In genomic region chr7:127711456-127711855, GRCm38 (mm10) we compare ENCODE assay signal across 13 mouse cellular contexts. TPM values are rescaled to one million over a fixed set of nuclear protein-coding genes. Genes with fewer than 3 reads are reported as not detected.
DNase-seq lines count a peak whose midpoint lies in the region; ATAC-seq lines count a peak whose summit lies in the region.
"Had no signal": no experiment of that assay in that cellular context is flagged by ENCODE, and none has a peak within 500 bp of the region (broad histone marks: within the 10 kb centered on the region; RNA-seq: fewer than 3 reads in every experiment).

No protein-coding gene starts in this region.

- H3K9ac ChIP-seq in intestine, embryonic 14.5 days (ENCODE audit: low read length): no peak overlapping the region
- no peak overlapping the region for H3K9ac ChIP-seq in intestine, embryonic 16.5 days (ENCODE audit: low read depth, low read length)

- H3K4me1 ChIP-seq in intestine, embryonic 14.5 days (replicated peaks; ENCODE audit: control insufficient read depth, insufficient read depth, low read length): peaks cover 33% of the 10 kb centered on the region
- peaks cover 36% of the 10 kb centered on the region for H3K4me1 ChIP-seq in intestine, embryonic 16.5 days (ENCODE audit: control insufficient read depth, insufficient read depth, low read length)
- H3K4me1 ChIP-seq in limb, embryonic 10.5 days: peaks cover 56% of the 10 kb centered on the region

- 61% methylated on average over 3 of the region's 3 CpGs for WGBS in intestine, embryonic 14.5 days
- WGBS in intestine, embryonic 16.5 days: 69% methylated on average over 3 of the region's 3 CpGs
- WGBS in limb, embryonic 10.5 days: 69% methylated on average over 3 of the region's 3 CpGs

- no peak overlapping the region for H3K4me3 ChIP-seq in intestine, embryonic 14.5 days (ENCODE audit: low read depth, low read length)
- no peak overlapping the region for H3K4me3 ChIP-seq in intestine, embryonic 16.5 days (ENCODE audit: low read length)
- peak overlapping the region; percentile 56 for H3K4me3 ChIP-seq in limb, embryonic 10.5 days

- no peak for ATAC-seq in intestine, embryonic 14.5 days (replicated peaks; ENCODE audit: low FRiP score, low TSS enrichment, low read depth)
- ATAC-seq in intestine, embryonic 16.5 days: no peak
- ATAC-seq: inflammation-experienced regulatory T-cells, adult 6 months had no signal

- peaks cover 12% of the 10 kb centered on the region for H3K36me3 ChIP-seq in intestine, embryonic 14.5 days (ENCODE audit: control insufficient read depth, insufficient read depth, low read length)
- H3K36me3 ChIP-seq in intestine, embryonic 16.5 days (ENCODE audit: control insufficient read depth, insufficient read depth, low read length): peaks cover 3% of the 10 kb centered on the region; the same call in 1 of the 2 replicates
- H3K36me3 ChIP-seq in limb, embryonic 10.5 days: peaks cover 19% of the 10 kb centered on the region

- peak; percentile 43 for DNase-seq in cerebellum, adult 11-12 months
- no peak for DNase-seq in cerebellum, adult 8-10 months
- no peak for DNase-seq in intestine, embryonic 14.5 days (ENCODE audit: low spot score)
- DNase-seq in 3T3-L1 (ENCODE audit: low read depth, low spot score): peak; percentile 33
- no peak for DNase-seq in limb, embryonic 10.5 days (ENCODE audit: low spot score)
- DNase-seq in left cerebral cortex, adult 8-10 months (ENCODE audit: low spot score in 2 of 2): no peak
- DNase-seq in left cerebral cortex, adult 9 months (ENCODE audit: low spot score in 2 of 2): no peak
- DNase-seq: embryo, embryonic 11 days; gastrocnemius, postnatal 36 days; left cerebral cortex, postnatal 4 days had no signal

- no peak overlapping the region for H3K4me2 ChIP-seq in intestine, embryonic 14.5 days (ENCODE audit: low read length)
- H3K4me2 ChIP-seq in intestine, embryonic 16.5 days (ENCODE audit: low read depth, low read length): no peak overlapping the region

- no peaks in the 10 kb centered on the region for H3K27me3 ChIP-seq in intestine, embryonic 14.5 days (replicated peaks; ENCODE audit: control insufficient read depth, insufficient read depth, low read length)
- no peaks in the 10 kb centered on the region for H3K27me3 ChIP-seq in intestine, embryonic 16.5 days (replicated peaks; ENCODE audit: control insufficient read depth, insufficient read depth, low read length)
- H3K27me3 ChIP-seq in limb, embryonic 10.5 days (ENCODE audit: low read depth, poor library complexity, severe bottlenecking): no peaks in the 10 kb centered on the region

- H3K9me3 ChIP-seq in intestine, embryonic 14.5 days (ENCODE audit: control insufficient read depth, low read length): no peaks in the 10 kb centered on the region
- no peaks in the 10 kb centered on the region for H3K9me3 ChIP-seq in intestine, embryonic 16.5 days (ENCODE audit: control insufficient read depth, low read length)
- no peaks in the 10 kb centered on the region for H3K9me3 ChIP-seq in limb, embryonic 10.5 days (replicated peaks)

- H3K27ac ChIP-seq in intestine, embryonic 14.5 days (ENCODE audit: low read depth): peak overlapping the region; percentile 96
- H3K27ac ChIP-seq in intestine, embryonic 16.5 days (ENCODE audit: low read length): no peak overlapping the region
- peak overlapping the region; percentile 91 for H3K27ac ChIP-seq in limb, embryonic 10.5 days

RNA-seq across cellular contexts. Expression of gene Ctf1, which starts 1.1 kb away (rescaled TPM):
- polyA plus RNA-seq in intestine, embryonic 14.5 days (2014; fragmentation: Nextera tagmentation; extraction: Ambion mirVana): 13.6 and 14.0 TPM in 2 replicates
- polyA plus RNA-seq in intestine, embryonic 16.5 days (2015; fragmentation: Nextera tagmentation; extraction: Ambion mirVana): 5.2 and 6.5 TPM in 2 replicates
- 11.1 and 14.2 TPM in 2 replicates for polyA plus RNA-seq in limb, embryonic 10.5 days (2016; fragmentation: Nextera tagmentation; extraction: Ambion mirVana)
- 1 to 10 TPM; 3.1 to 6.9 (median 4.2) TPM for total RNA-seq in left cerebral cortex, adult 8-10 months (2022)
- polyA plus RNA-seq: inflammation-experienced regulatory T-cells, adult 6 months had no signal

RNA-seq across cellular contexts. Expression of gene Bcl7c, which starts 2.7 kb away (rescaled TPM):
- polyA plus RNA-seq in intestine, embryonic 14.5 days (2014; fragmentation: Nextera tagmentation; extraction: Ambion mirVana): 50.3 and 56.4 TPM in 2 replicates
- polyA plus RNA-seq in intestine, embryonic 16.5 days (2015; fragmentation: Nextera tagmentation; extraction: Ambion mirVana): 24.9 and 34.5 TPM in 2 replicates
- 77.9 and 79.5 TPM in 2 replicates for polyA plus RNA-seq in limb, embryonic 10.5 days (2016; fragmentation: Nextera tagmentation; extraction: Ambion mirVana)
- 10 to 100 TPM; 31.4 to 49.5 (median 43.6) TPM for total RNA-seq in left cerebral cortex, adult 8-10 months (2022)

RNA-seq across cellular contexts. Expression of gene Ctf2, which starts 20.5 kb away (rescaled TPM):
- 0.27 and 0.30 TPM in 2 replicates for polyA plus RNA-seq in intestine, embryonic 14.5 days (2014; fragmentation: Nextera tagmentation; extraction: Ambion mirVana)
- 0.07 and 0.12 TPM in 2 replicates for polyA plus RNA-seq in intestine, embryonic 16.5 days (2015; fragmentation: Nextera tagmentation; extraction: Ambion mirVana)
- polyA plus RNA-seq in limb, embryonic 10.5 days (2016; fragmentation: Nextera tagmentation; extraction: Ambion mirVana): 0.28 and 0.73 TPM in 2 replicates
- total RNA-seq in left cerebral cortex, adult 8-10 months (2022): not detected
- total RNA-seq: gastrocnemius, postnatal 36 days; left cerebral cortex, postnatal 4 days; midbrain, postnatal 0 days had no signal
- polyA plus RNA-seq: inflammation-experienced regulatory T-cells, adult 6 months; midbrain, postnatal 0 days had no signal

RNA-seq across cellular contexts. Expression of gene Fbxl19, which starts 32.9 kb away (rescaled TPM):
- 3.3 and 4.2 TPM in 2 replicates for polyA plus RNA-seq in intestine, embryonic 14.5 days (2014; fragmentation: Nextera tagmentation; extraction: Ambion mirVana)
- polyA plus RNA-seq in intestine, embryonic 16.5 days (2015; fragmentation: Nextera tagmentation; extraction: Ambion mirVana): 1.9 and 2.4 TPM in 2 replicates
- polyA plus RNA-seq in limb, embryonic 10.5 days (2016; fragmentation: Nextera tagmentation; extraction: Ambion mirVana): 9.4 and 10.8 TPM in 2 replicates
- 10 to 100 TPM; 59.3 to 68.5 (median 63.5) TPM for total RNA-seq in left cerebral cortex, adult 8-10 months (2022)

RNA-seq across cellular contexts. Expression of gene Orai3, which starts 58.2 kb away (rescaled TPM):
- polyA plus RNA-seq in intestine, embryonic 14.5 days (2014; fragmentation: Nextera tagmentation; extraction: Ambion mirVana): 17.1 and 21.9 TPM in 2 replicates
- polyA plus RNA-seq in intestine, embryonic 16.5 days (2015; fragmentation: Nextera tagmentation; extraction: Ambion mirVana): 24.6 and 24.9 TPM in 2 replicates
- polyA plus RNA-seq in limb, embryonic 10.5 days (2016; fragmentation: Nextera tagmentation; extraction: Ambion mirVana): 15.2 and 16.0 TPM in 2 replicates
- total RNA-seq in left cerebral cortex, adult 8-10 months (2022): 10 to 100 TPM; 18.0 to 22.2 (median 19.5) TPM

Comparison
In these comparisons a context has a peak if more than half of its experiments do, and no peak if none do; other contexts are left out.
1. DNase-seq: peak in cerebellum, adult 11-12 months (single experiment) and 3T3-L1 (single experiment); none in cerebellum, adult 8-10 months (single experiment), intestine, embryonic 14.5 days (single experiment), limb, embryonic 10.5 days (single experiment), left cerebral cortex, adult 8-10 months (0 of 2) and left cerebral cortex, adult 9 months (0 of 2).